Mouse (Mus musculus) left cerebral cortex, adult 11 months (tissue): Measurements from ENCODE around the gene Per2.

Experiments used
- DNase-seq: peaks from one replicate; pipeline ENCODE4 v3.0.0; 2022; ENCODE audit warnings: low spot score

The Per2 gene

GRCm38 (mm10) chr1:91430761-91431160 lies 28.4 kb downstream of the Per2 start:
- DNase-seq: no peak

- DNase-seq: no peak
These were observed 29.9 kb downstream of the Per2 start for GRCm38 (mm10) chr1:91429212-91429611.

DNA sequence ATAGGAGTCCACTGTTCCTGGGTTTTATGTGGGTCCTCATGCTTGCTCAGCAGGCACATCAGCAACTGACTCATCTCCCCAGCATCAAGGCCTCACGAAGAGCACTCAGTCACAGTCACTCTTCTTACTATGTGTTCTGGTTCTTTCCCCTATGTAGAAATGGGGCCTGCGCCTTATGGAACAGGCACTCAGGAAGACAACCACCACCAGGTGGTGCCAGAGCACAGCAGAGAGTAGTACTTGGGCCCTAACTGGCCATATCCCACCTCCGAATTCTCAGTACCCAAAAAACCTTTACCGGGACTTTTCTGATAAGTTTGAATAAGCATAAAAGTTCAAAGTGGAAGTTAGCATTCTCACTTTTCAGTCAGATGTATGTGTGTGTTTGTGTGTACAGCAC lies 30.5 kb downstream of the Per2 start:
- DNase-seq: no peak

DNA sequence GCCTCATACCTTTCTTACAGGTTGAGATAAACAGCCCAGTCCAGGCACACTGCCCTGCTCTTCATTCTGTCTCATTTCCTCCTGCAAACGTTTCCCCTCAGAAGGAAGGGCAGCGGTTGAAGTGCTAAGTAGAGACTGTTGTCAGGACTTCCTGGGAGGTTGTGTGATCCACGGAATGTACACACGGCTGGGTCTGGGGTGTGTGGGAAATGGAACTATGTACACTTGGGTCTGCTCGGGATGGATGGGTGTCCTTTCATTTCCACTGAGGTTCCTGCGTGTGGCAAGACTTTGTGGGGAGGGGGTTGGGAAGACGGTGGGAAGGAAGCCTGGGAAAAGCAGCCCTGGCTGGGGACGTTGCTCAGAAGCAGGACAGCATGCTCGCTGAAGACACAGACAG lies 32.7 kb downstream of the Per2 start:
- no peak for DNase-seq

- DNase-seq: no peak
These were observed 38.5 kb downstream of the Per2 start for GRCm38 (mm10) chr1:91420601-91421065.

- no peak for DNase-seq
These were observed 39.1 kb downstream of the Per2 start for GRCm38 (mm10) chr1:91419862-91420600.

- no peak for DNase-seq
These were observed 41.1 kb downstream of the Per2 start for GRCm38 (mm10) chr1:91417991-91418390.

DNA sequence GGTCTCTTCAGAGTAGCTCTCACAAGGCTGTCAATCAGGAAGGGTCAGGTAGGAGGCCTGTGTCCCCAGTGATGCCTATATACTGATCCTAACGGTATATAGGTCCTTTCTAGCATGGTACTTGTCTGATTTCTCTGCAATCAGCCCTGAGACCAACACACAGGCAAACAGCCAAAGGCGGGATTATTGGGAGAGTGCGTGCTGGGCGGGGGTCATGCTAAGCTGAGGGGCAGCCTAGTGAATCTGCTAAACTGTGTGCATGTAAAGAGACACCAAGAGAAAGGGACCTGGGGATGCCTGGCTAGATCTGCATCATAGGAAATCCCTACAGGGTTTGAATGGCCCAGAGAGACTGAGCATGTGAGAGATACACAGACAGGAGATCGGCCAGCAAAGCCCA lies 43.8 kb downstream of the Per2 start:
- DNase-seq: no peak

DNA sequence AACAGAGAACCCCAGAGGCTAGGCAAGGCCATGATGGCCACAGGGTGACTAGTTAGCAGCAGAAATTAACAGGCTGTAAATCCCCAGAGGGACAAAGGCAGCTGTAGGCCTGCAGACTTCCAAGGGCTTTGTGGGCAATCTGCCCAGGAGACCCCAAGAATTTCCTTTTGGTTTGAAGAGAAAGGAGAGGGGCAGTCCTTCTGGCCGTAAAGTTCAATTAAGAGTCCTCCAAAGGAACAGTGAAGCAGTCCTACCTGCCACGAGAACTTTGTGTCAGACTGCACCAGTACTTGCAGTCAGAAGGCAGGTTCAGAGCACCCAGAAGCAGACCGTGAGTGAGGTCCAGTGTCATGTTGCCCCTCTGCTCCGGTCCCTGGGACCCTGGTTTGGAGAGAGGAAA lies 44.2 kb downstream of the Per2 start:
- no peak for DNase-seq

GRCm38 (mm10) chr1:91413898-91414594 lies 45.1 kb downstream of the Per2 start, which contains the start of gene Hes6:
Hes6 (minus strand) TSS chr1:91414038.
- no peak for DNase-seq

- no peak for DNase-seq
These were observed 45.6 kb downstream of the Per2 start for GRCm38 (mm10) chr1:91413536-91413897.

DNA sequence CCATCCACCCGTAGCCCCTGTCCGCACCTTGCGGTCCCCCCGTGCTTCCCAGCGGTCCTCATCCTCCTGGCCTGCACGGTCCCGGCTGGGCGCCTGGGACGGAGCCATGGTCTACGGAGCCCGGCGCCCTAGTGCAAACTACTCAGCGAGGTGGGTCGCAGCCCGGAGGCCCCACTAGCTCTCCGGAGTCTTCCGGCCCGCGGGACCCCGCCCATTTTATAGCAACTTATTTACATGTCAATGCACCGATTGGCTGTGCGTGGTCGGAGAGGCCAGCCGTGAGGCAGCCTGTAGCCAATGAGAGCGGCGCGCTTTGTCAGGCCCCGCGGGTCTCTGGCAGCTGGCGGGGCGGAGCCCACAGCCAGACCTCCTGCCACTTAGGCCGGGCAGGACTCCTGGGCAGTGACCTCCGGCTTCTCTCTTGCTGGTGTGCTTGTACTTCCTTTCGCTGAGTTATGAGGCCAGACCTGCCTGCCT lies 46.1 kb downstream of the Per2 start:
- DNase-seq: peak; percentile 87

DNA sequence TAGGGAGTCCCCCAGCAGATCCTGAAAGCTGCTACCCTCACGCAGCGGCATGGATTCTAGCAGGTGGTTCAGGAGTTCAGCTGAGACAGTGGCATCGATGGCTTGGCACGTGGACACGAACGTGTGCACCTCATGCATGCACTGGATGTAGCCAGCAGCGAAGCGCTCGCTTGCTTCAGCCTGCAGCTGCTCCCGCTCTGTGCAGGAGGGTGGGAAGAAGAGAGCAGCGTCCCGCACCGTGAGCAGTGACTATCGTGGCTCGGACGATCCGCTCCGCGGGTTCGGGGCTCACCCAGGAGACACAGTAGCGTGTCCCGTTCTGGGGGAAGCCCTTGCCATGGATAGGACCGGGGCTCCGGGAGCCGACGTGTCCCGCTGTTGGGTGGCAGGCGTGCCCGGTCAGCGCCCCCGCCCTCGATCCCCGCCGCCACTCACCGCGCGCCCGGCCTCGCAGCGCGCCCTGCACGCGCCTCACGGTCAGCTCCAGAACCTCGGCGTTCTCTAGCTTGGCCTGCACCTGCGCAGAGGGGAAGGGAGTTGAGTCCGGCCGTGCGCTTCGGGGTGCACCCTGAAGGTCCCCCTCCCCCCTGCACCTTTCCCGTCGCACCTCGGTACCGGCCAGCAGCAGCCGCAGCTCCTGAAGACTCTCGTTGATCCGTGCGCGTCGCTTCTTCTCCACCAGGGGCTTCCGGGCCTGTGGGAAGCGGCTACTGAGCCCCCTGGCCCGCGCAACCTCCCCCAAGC lies 46.7 kb downstream of the Per2 start:
- no peak for DNase-seq

- no peak for DNase-seq
These were observed 47.4 kb downstream of the Per2 start for GRCm38 (mm10) chr1:91411631-91412285.

- no peak for DNase-seq
These were observed 51.3 kb downstream of the Per2 start for GRCm38 (mm10) chr1:91407819-91408218.

DNA sequence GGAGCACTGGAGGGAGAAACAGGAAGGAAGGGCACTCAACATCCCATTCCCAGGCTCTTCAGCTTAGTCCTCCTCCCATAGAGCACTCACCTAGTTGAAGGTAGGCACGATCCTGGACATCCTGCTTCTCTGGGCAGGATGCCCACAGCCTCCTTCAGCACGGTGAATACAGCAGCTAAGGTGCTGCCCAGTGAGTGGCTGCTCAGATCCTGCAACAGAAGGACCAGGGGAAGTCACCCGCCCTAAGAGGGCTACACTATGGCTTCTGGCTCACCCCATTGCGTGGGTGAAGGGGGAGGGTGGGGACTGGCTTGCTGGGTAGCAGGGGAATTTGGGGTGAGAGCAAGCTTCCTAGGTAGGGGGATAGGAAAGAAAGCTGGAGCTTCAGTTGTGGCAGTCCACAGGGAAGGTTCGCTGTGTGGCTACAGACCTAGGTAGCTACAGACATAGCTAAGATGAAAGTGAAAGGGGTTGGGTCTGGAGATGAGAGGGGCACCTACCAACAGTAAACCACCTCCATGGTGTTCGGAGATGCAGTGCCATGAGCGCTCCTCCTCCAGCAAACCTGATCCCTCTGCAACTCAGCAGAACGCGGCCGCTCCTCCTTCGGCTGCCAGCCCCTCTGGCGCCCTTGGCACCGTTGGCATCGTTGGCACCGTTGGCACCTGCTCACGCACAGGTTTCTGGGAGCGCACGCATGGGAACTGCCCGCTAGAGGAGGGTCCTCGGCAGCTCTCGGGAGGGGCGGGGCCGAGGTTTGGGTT lies 53.5 kb downstream of the Per2 start:
- no peak for DNase-seq

DNA sequence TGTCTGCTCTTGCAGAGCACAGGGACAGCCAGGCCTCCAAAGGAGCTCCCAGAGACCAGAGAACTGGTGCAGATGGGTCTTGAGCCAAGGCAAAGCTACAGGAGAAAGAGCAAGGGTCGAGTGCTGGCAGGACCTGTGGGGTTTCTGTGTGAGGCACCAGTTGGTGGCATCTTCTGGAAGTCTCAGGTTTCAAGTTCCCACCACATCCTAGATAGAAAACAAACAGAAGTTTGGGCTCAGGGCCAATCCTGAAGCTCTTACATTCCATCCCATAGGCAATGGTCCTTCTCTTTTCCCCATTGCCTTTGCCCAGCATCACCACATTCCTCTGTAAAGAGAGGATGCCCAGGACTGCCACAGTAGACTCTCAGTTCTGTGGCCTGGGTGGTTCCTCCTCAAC lies 54.1 kb downstream of the Per2 start:
- no peak for DNase-seq

GRCm38 (mm10) chr1:91398260-91399062 lies 60.7 kb downstream of the Per2 start, which contains the start of gene Ilkap:
Ilkap (minus strand) TSS chr1:91398815.
- DNase-seq: peak; percentile 66

- no peak for DNase-seq
These were observed 61.2 kb downstream of the Per2 start for GRCm38 (mm10) chr1:91397927-91398259.

DNA sequence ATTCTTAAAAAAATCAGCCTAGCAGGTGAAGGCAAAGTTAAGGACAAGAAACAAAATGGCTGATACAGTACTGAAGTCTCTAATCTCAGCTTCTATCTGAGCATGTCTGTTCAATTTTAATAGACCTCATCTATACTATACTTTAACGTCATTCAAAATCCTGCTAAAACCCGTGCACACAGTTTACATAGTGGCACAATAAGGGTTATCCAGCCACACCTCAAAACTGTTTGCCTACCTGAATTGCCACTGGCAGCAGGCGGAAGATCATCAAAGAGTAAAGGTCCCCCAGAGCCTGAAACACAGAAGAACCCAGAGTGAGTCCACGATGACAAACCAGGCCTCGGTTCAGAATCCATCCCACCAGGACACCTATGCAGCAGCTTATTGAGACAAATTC lies 68.8 kb downstream of the Per2 start:
- no peak for DNase-seq

DNA sequence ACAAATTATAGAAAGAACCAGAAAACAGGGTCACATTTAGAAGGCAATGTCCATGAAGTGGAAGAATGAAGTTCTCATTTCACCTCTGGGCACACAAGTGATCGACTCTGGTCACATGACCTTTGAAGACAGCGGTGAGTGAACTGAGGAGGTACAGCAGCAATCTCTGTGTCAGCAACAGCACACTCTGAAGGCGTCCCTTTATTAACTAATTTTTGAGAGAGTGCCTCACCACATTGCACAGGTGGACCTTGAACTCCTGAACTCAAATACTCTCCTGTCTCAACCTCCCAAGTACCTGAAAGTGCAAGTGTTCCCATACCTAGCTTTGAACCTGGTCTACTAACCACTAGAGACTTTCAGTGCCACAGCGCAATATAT lies 78.0 kb downstream of the Per2 start:
- DNase-seq: no peak
